Mouse (Mus musculus): ENCODE results near the gene Treml2. TPM values are rescaled to one million over a fixed set of nuclear protein-coding genes. Genes with fewer than 3 reads are reported as not detected.
"Not testable (repeated sequence)": the region's sequence is repeated elsewhere in the genome, so short reads cannot be mapped to it uniquely, and the experiment has no call there.

Gene Treml2
- polyA plus RNA-seq, 1 experiment from 2014 or later: 0.15 TPM

GRCm38 (mm10) chr17:48352976-48353375 is 53.7 kb downstream of the Treml2 start:
- DNase-seq (ENCODE audit: low spot score); ATAC-seq (replicated peaks; ENCODE audit: insufficient number of reproducible peaks, low FRiP score, low TSS enrichment, low read depth): not testable (repeated sequence)
- 74% methylated on average over 7 of the region's 7 CpGs for WGBS

GRCm38 (mm10) chr17:48355822-48356221 is 56.5 kb downstream of the Treml2 start:
- DNase-seq (ENCODE audit: low spot score) (no peak), ATAC-seq (replicated peaks; ENCODE audit: insufficient number of reproducible peaks, low FRiP score, low TSS enrichment, low read depth) (no peak)
- H3K36me3 ChIP-seq (replicated peaks; ENCODE audit: control insufficient read depth, insufficient read depth, low read depth, low read length): no peaks in the 10 kb centered on the region
- no peak overlapping the region for H3K27ac ChIP-seq (replicated peaks; ENCODE audit: low read depth, low read length)
- H3K4me3 ChIP-seq (ENCODE audit: low read depth, low read length): no peak overlapping the region
- H3K4me2 ChIP-seq (ENCODE audit: low read depth, low read length): no peak overlapping the region
- H3K9me3 ChIP-seq (replicated peaks; ENCODE audit: control insufficient read depth, low read length): no peaks in the 10 kb centered on the region
- H3K4me1 ChIP-seq (ENCODE audit: control insufficient read depth, insufficient read depth, low read length): no peaks in the 10 kb centered on the region
- WGBS: 88% methylated on average over 3 of the region's 3 CpGs
- H3K9ac ChIP-seq (replicated peaks; ENCODE audit: low read length): no peak overlapping the region
- no peaks in the 10 kb centered on the region for H3K27me3 ChIP-seq (ENCODE audit: control insufficient read depth, insufficient read depth, low read length)

More at GRCm38 (mm10) chr17:48352976-48353375, 53.7 kb downstream of the Treml2 start:
- not testable (repeated sequence) for H3K4me3 ChIP-seq (ENCODE audit: low read depth, low read length); H3K36me3 ChIP-seq (replicated peaks; ENCODE audit: control insufficient read depth, insufficient read depth, low read depth, low read length); H3K9me3 ChIP-seq (replicated peaks; ENCODE audit: control insufficient read depth, low read length); H3K9ac ChIP-seq (replicated peaks; ENCODE audit: low read length); H3K27ac ChIP-seq (replicated peaks; ENCODE audit: low read depth, low read length); H3K4me2 ChIP-seq (ENCODE audit: low read depth, low read length); H3K4me1 ChIP-seq (ENCODE audit: control insufficient read depth, insufficient read depth, low read length); H3K27me3 ChIP-seq (ENCODE audit: control insufficient read depth, insufficient read depth, low read length)

- H3K9ac ChIP-seq (replicated peaks; ENCODE audit: low read length): no peak overlapping the region
- WGBS: 53% methylated on average over 2 of the region's 2 CpGs
- ATAC-seq (replicated peaks; ENCODE audit: insufficient number of reproducible peaks, low FRiP score, low TSS enrichment, low read depth) (no peak), DNase-seq (ENCODE audit: low spot score) (no peak)
- no peaks in the 10 kb centered on the region for H3K4me1 ChIP-seq (ENCODE audit: control insufficient read depth, insufficient read depth, low read length)
- H3K4me3 ChIP-seq (ENCODE audit: low read depth, low read length): no peak overlapping the region
- H3K9me3 ChIP-seq (replicated peaks; ENCODE audit: control insufficient read depth, low read length): no peaks in the 10 kb centered on the region
- H3K36me3 ChIP-seq (replicated peaks; ENCODE audit: control insufficient read depth, insufficient read depth, low read depth, low read length): no peaks in the 10 kb centered on the region
- no peak overlapping the region for H3K27ac ChIP-seq (replicated peaks; ENCODE audit: low read depth, low read length)
- H3K27me3 ChIP-seq (ENCODE audit: control insufficient read depth, insufficient read depth, low read length): no peaks in the 10 kb centered on the region
- no peak overlapping the region for H3K4me2 ChIP-seq (ENCODE audit: low read depth, low read length)
Observed at GRCm38 (mm10) chr17:48357892-48358291, 58.6 kb downstream of the Treml2 start.

GRCm38 (mm10) chr17:48359616-48360015 is 60.3 kb downstream of the Treml2 start, which contains the start of gene Treml1:
Gene Treml1 (plus strand): TSS chr17:48359916.
- WGBS: 76% methylated on average over 7 of the region's 7 CpGs
- no peak for DNase-seq (ENCODE audit: low spot score)
- ATAC-seq (replicated peaks; ENCODE audit: insufficient number of reproducible peaks, low FRiP score, low TSS enrichment, low read depth): no peak
- Histone ChIP-seq H3K27me3 (ENCODE audit: control insufficient read depth, insufficient read depth, low read length) (no peaks in the 10 kb centered on the region), H3K9ac (replicated peaks; ENCODE audit: low read length) (no peak within 1 kb of the TSS), H3K4me3 (ENCODE audit: low read depth, low read length) (no peak within 1 kb of the TSS), H3K9me3 (replicated peaks; ENCODE audit: control insufficient read depth, low read length) (no peaks in the 10 kb centered on the region), H3K36me3 (replicated peaks; ENCODE audit: control insufficient read depth, insufficient read depth, low read depth, low read length) (no peaks in the 10 kb centered on the region), H3K27ac (replicated peaks; ENCODE audit: low read depth, low read length) (no peak within 1 kb of the TSS), H3K4me1 (ENCODE audit: control insufficient read depth, insufficient read depth, low read length) (no peaks in the 10 kb centered on the region), H3K4me2 (ENCODE audit: low read depth, low read length) (no peak within 1 kb of the TSS)

- ATAC-seq (replicated peaks; ENCODE audit: insufficient number of reproducible peaks, low FRiP score, low TSS enrichment, low read depth) (no peak), DNase-seq (ENCODE audit: low spot score) (no peak)
- no peaks in the 10 kb centered on the region for H3K4me1 ChIP-seq (ENCODE audit: control insufficient read depth, insufficient read depth, low read length)
- H3K4me2 ChIP-seq (ENCODE audit: low read depth, low read length): no peak overlapping the region
- no peaks in the 10 kb centered on the region for H3K27me3 ChIP-seq (ENCODE audit: control insufficient read depth, insufficient read depth, low read length)
- H3K9ac ChIP-seq (replicated peaks; ENCODE audit: low read length): no peak overlapping the region
- 80% methylated on average over 4 of the region's 4 CpGs for WGBS
- H3K4me3 ChIP-seq (ENCODE audit: low read depth, low read length): no peak overlapping the region
- H3K9me3 ChIP-seq (replicated peaks; ENCODE audit: control insufficient read depth, low read length): no peaks in the 10 kb centered on the region
- H3K36me3 ChIP-seq (replicated peaks; ENCODE audit: control insufficient read depth, insufficient read depth, low read depth, low read length): no peaks in the 10 kb centered on the region
- H3K27ac ChIP-seq (replicated peaks; ENCODE audit: low read depth, low read length): no peak overlapping the region
Observed at GRCm38 (mm10) chr17:48360462-48360861, 61.2 kb downstream of the Treml2 start.

Other genes with a start within 250 kb of the Treml2 start
- gene 1700067P10Rik, start 210.2 kb upstream of the Treml2 start, polyA plus RNA-seq (2014; fragmentation: Nextera tagmentation; extraction: Ambion mirVana): not detected in 2 replicates
- gene 9830107B12Rik, start 153.2 kb upstream of the Treml2 start, polyA plus RNA-seq (2014; fragmentation: Nextera tagmentation; extraction: Ambion mirVana): not detected in 2 replicates
- 0.24 TPM in 1 of 2 replicates, not detected in the other for gene A530064D06Rik, start 132.2 kb upstream of the Treml2 start, polyA plus RNA-seq (2014; fragmentation: Nextera tagmentation; extraction: Ambion mirVana)
- 0.07 and 0.11 TPM in 2 replicates for gene Trem1, start 66.7 kb upstream of the Treml2 start, polyA plus RNA-seq (2014; fragmentation: Nextera tagmentation; extraction: Ambion mirVana)
- gene Trem3, start 51.7 kb upstream of the Treml2 start, polyA plus RNA-seq (2014; fragmentation: Nextera tagmentation; extraction: Ambion mirVana): 0.21 TPM in 1 of 2 replicates, not detected in the other
- gene Treml4, start 35.2 kb upstream of the Treml2 start, polyA plus RNA-seq (2014; fragmentation: Nextera tagmentation; extraction: Ambion mirVana): not detected in 2 replicates
- gene B430306N03Rik, start 16.6 kb downstream of the Treml2 start, polyA plus RNA-seq (2014; fragmentation: Nextera tagmentation; extraction: Ambion mirVana): not detected in 2 replicates
- 1.9 and 2.6 TPM in 2 replicates for gene Trem2, start 46.9 kb downstream of the Treml2 start, polyA plus RNA-seq (2014; fragmentation: Nextera tagmentation; extraction: Ambion mirVana)
- gene Treml1, start 60.4 kb downstream of the Treml2 start, polyA plus RNA-seq (2014; fragmentation: Nextera tagmentation; extraction: Ambion mirVana): 2.5 and 3.0 TPM in 2 replicates
- 23.0 and 26.5 TPM in 2 replicates for gene Nfya, start 110.4 kb downstream of the Treml2 start, polyA plus RNA-seq (2014; fragmentation: Nextera tagmentation; extraction: Ambion mirVana)
- gene Oard1, start 110.5 kb downstream of the Treml2 start, polyA plus RNA-seq (2014; fragmentation: Nextera tagmentation; extraction: Ambion mirVana): 76.5 and 79.7 TPM in 2 replicates
- gene Apobec2, start 133.4 kb downstream of the Treml2 start, polyA plus RNA-seq (2014; fragmentation: Nextera tagmentation; extraction: Ambion mirVana): 1.2 and 2.0 TPM in 2 replicates
- gene Tspo2, start 152.0 kb downstream of the Treml2 start, polyA plus RNA-seq (2014; fragmentation: Nextera tagmentation; extraction: Ambion mirVana): 0.28 and 0.52 TPM in 2 replicates
- 0.26 and 0.34 TPM in 2 replicates for gene Unc5cl, start 155.4 kb downstream of the Treml2 start, polyA plus RNA-seq (2014; fragmentation: Nextera tagmentation; extraction: Ambion mirVana)